1 mouse cellular context compared by ENCODE assay signal in the genomic region with DNA sequence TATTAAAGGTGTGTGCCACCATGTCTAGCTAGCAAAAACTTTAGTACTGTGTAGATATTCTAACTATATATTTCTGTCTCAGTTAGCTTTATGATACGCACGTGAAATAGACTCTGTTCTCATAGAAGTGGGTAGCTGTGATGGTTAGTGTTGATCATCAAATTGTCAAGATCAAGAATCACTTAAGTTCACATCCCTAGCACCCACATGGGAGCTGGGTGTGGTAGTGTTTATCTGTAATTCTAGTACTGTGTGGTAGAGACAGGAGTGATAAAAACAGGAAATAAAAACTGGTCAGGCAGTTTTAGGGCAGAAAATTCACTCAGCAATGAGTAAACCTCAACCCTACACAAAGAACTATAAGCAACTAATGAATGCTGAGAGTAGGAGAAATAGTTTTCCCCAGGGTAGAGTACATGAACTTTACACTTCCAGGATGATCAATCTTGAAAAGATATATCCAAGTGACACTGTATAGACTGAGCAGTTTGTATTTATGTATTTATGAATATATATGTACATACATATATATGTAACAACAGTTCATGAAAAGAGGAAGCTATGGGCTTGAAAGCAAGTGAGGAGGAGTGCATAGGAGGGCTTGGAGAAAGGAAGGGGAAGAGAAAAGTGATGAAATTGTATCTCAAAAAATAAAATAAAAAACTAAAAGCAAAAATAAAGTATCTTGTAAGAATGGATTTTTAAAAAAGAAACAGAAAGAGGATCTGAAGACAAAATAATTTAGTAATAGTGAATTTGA.
TF ChIP-seq lines count a peak whose summit lies in the region.

No protein-coding gene starts in this region.

TF ChIP-seq in MEL, 35 proteins besides CTCF, POLR2A, EP300 and RAD21 (continued from another document):
- TF ChIP-seq NRF1 (IDR thresholded peaks at IDR 0.05; ENCODE audit: insufficient read depth, low read depth, low read length, poor library complexity, severe bottlenecking) (no peak), CHD1 (IDR thresholded peaks at IDR 0.05; ENCODE audit: low read depth, low read length) (no peak), ZKSCAN1 (IDR thresholded peaks at IDR 0.05; ENCODE audit: low read depth, low read length) (no peak), ELF1 (IDR thresholded peaks at IDR 0.05; ENCODE audit: low read depth, low read length) (no peak), SIN3A (IDR thresholded peaks at IDR 0.05; ENCODE audit: low read length) (peak; percentile 44; the same call in 1 of the 2 replicates), ETS1 (IDR thresholded peaks at IDR 0.05; ENCODE audit: low read depth, low read length) (peak; percentile 73), USF1 (IDR thresholded peaks at IDR 0.05; ENCODE audit: low read depth, low read length) (no peak), CHD2 (IDR thresholded peaks at IDR 0.05; ENCODE audit: low read length) (no peak)
